Mouse (Mus musculus): ENCODE measurements at regions not wholly inside any gene's neighbourhood (a gene's known extent, or its start where the extent isn't known, plus 50 kb on each side); places are given as distances from the start of the nearest gene placed in this dataset.

- no peak for TF ChIP-seq POLR2A (IDR thresholded peaks at IDR 0.05; ENCODE audit: insufficient read depth, low read depth, low read length)
- no peak for TF ChIP-seq CTCF (IDR thresholded peaks at IDR 0.05; ENCODE audit: insufficient read depth, low read depth, low read length)
Measured at GRCm38 (mm10) chr13:47917370-47917769, 343.7 kb upstream of the Id4 start.

Measured in olfactory bulb, adult 2 months (tissue).